Comparison of ENCODE assay signal across 22 mouse cellular contexts in genomic region chr2:72648294-72648693, GRCm38 (mm10).
DNase-seq lines count a peak whose midpoint lies in the region; ATAC-seq and TF ChIP-seq lines count a peak whose summit lies in the region.
"Had no signal": no experiment of that assay in that cellular context is flagged by ENCODE, and none has a peak within 500 bp of the region (broad histone marks: within the 10 kb centered on the region; RNA-seq: fewer than 3 reads in every experiment).

No protein-coding gene starts in this region.

- DNase-seq in gastrocnemius, adult 18-20 months (ENCODE audit: low spot score): peak; percentile 4
- DNase-seq in gastrocnemius, postnatal 10 days: no peak
- DNase-seq in heart, adult 2 months: peak; percentile 27
- DNase-seq in heart, embryonic 10.5 days (ENCODE audit: low spot score): no peak
- peak; percentile 39 for DNase-seq in retina, embryonic 14.5 days (ENCODE audit: low spot score)
- no peak for DNase-seq in left cerebral cortex, adult 11 months (ENCODE audit: low spot score)
- DNase-seq in hindbrain, embryonic 11.5 days (ENCODE audit: low spot score): no peak
- DNase-seq: adrenal gland, postnatal 10 days; adrenal gland, postnatal 36 days; cerebellum, adult 18-20 months; cerebellum, adult 9-10 months; cerebellum, postnatal 14 days; gastrocnemius, postnatal 14 days had no signal

- H3K27ac ChIP-seq in heart, adult 2 months: no peak overlapping the region
- no peak overlapping the region for H3K27ac ChIP-seq in heart, embryonic 10.5 days
- no peak overlapping the region for H3K27ac ChIP-seq in hindbrain, embryonic 11.5 days (ENCODE audit: low read depth, low read length)
- H3K27ac ChIP-seq: forebrain, embryonic 10.5 days; forebrain, embryonic 13.5 days; hindbrain, embryonic 10.5 days; hindbrain, embryonic 14.5 days; hindbrain, postnatal 0 days had no signal

- no peak overlapping the region for H3K4me3 ChIP-seq in heart, adult 2 months
- H3K4me3 ChIP-seq in heart, embryonic 10.5 days: no peak overlapping the region
- no peak overlapping the region for H3K4me3 ChIP-seq in hindbrain, embryonic 11.5 days (ENCODE audit: low read depth, low read length)
- H3K4me3 ChIP-seq: forebrain, embryonic 10.5 days; forebrain, embryonic 13.5 days; hindbrain, embryonic 10.5 days had no signal

- no peak for ATAC-seq in hindbrain, embryonic 11.5 days (ENCODE audit: low FRiP score)
- ATAC-seq: forebrain, embryonic 13.5 days; forebrain, embryonic 16.5 days; hindbrain, postnatal 0 days; inflammation-experienced regulatory T-cells, adult 6 months; Patski had no signal

- TF ChIP-seq EP300 in heart, adult 2 months (IDR thresholded peaks at IDR 0.05; ENCODE audit: insufficient read depth, low read depth, low read length): no peak

- TF ChIP-seq POLR2A in heart, adult 2 months (IDR thresholded peaks at IDR 0.05; ENCODE audit: insufficient read depth, low read depth, low read length): no peak

- TF ChIP-seq CTCF in heart, adult 2 months (IDR thresholded peaks at IDR 0.05): no peak

- intact Hi-C loops in heart, adult 2 months (cut with DNase I): no loop called here

- 38% methylated on average over 5 of the region's 5 CpGs for WGBS in heart, adult 2 months
- 54% methylated on average over 5 of the region's 5 CpGs for WGBS in heart, embryonic 10.5 days
- 62% methylated on average over 5 of the region's 5 CpGs for WGBS in hindbrain, embryonic 11.5 days

- no peaks in the 10 kb centered on the region for H3K36me3 ChIP-seq in heart, adult 2 months (ENCODE audit: control insufficient read depth, insufficient read depth, low read length)
- H3K36me3 ChIP-seq in heart, embryonic 10.5 days: no peaks in the 10 kb centered on the region
- no peaks in the 10 kb centered on the region for H3K36me3 ChIP-seq in hindbrain, embryonic 11.5 days (ENCODE audit: control insufficient read depth, insufficient read depth, low read length)
- H3K36me3 ChIP-seq: forebrain, embryonic 10.5 days; hindbrain, embryonic 10.5 days had no signal

- H3K9me3 ChIP-seq in heart, embryonic 10.5 days: no peaks in the 10 kb centered on the region
- no peaks in the 10 kb centered on the region for H3K9me3 ChIP-seq in hindbrain, embryonic 11.5 days (ENCODE audit: control insufficient read depth, low read length)
- H3K9me3 ChIP-seq: forebrain, embryonic 10.5 days; forebrain, embryonic 13.5 days; hindbrain, embryonic 10.5 days had no signal

- H3K9ac ChIP-seq in heart, adult 2 months (ENCODE audit: low read depth, low read length): no peak overlapping the region
- H3K9ac ChIP-seq in hindbrain, embryonic 11.5 days (ENCODE audit: low read depth, low read length): no peak overlapping the region
- H3K9ac ChIP-seq: forebrain, embryonic 13.5 days; hindbrain, embryonic 14.5 days had no signal

- no peaks in the 10 kb centered on the region for H3K27me3 ChIP-seq in heart, adult 2 months (ENCODE audit: control insufficient read depth, insufficient read depth, low read length)
- H3K27me3 ChIP-seq in heart, embryonic 10.5 days (ENCODE audit: insufficient read depth, poor library complexity, severe bottlenecking): no peaks in the 10 kb centered on the region
- H3K27me3 ChIP-seq in hindbrain, embryonic 11.5 days (ENCODE audit: control insufficient read depth, insufficient read depth, low read length): no peaks in the 10 kb centered on the region
- H3K27me3 ChIP-seq: Patski had no signal

- peaks cover 3% of the 10 kb centered on the region; the same call in 1 of the 2 replicates for H3K4me1 ChIP-seq in heart, adult 2 months (ENCODE audit: control insufficient read depth, insufficient read depth, low read length)
- H3K4me1 ChIP-seq in heart, embryonic 10.5 days: peaks cover 12% of the 10 kb centered on the region
- H3K4me1 ChIP-seq in hindbrain, embryonic 11.5 days (replicated peaks; ENCODE audit: control insufficient read depth, insufficient read depth, low read length): no peaks in the 10 kb centered on the region
- H3K4me1 ChIP-seq: forebrain, embryonic 13.5 days had no signal

- no peak overlapping the region for H3K4me2 ChIP-seq in hindbrain, embryonic 11.5 days (replicated peaks; ENCODE audit: low read depth, low read length)
- H3K4me2 ChIP-seq: forebrain, embryonic 13.5 days; heart, embryonic 11.5 days; hindbrain, embryonic 14.5 days had no signal

- H3K79me2 ChIP-seq in heart, adult 2 months (replicated peaks; ENCODE audit: control insufficient read depth, insufficient read depth, low read length): no peaks in the 10 kb centered on the region

Comparison
In these comparisons a context has a peak if more than half of its experiments do, and no peak if none do; other contexts are left out.
1. DNase-seq: peak in gastrocnemius, adult 18-20 months (single experiment), heart, adult 2 months (2 of 2) and retina, embryonic 14.5 days (single experiment); none in gastrocnemius, postnatal 10 days (single experiment), heart, embryonic 10.5 days (single experiment), left cerebral cortex, adult 11 months (single experiment) and hindbrain, embryonic 11.5 days (single experiment).